Mouse (Mus musculus): ENCODE measurements around the gene Tmem94. TPM values are rescaled to one million over a fixed set of nuclear protein-coding genes. Genes with fewer than 3 reads are reported as not detected.

Gene Tmem94
- total RNA-seq, 2 experiments from 2014 or later = 103 to 111 TPM

DNA sequence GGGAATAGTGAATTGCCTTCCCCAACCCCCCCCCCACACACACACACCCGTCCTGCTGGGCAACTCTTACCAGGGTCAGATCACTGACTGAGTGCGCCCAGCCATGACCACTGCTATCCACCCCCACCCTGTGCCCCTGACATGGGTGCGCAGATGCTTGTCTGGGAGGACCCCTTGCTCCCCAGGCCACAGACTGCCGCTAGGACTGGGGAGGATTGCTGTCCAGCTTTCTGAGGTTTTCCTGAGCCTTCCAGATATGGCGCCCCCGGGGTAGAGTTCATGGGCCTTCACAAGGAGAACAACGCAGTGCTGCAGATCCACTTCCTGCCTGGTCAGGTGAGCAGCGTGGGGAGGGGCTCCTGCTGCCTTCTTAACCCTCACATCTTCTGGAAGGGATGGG is 79.0 kb downstream of the Tmem94 start:
- intact Hi-C loops (cut with DNase I) = no loop called here
- DNase-seq = no peak

DNA sequence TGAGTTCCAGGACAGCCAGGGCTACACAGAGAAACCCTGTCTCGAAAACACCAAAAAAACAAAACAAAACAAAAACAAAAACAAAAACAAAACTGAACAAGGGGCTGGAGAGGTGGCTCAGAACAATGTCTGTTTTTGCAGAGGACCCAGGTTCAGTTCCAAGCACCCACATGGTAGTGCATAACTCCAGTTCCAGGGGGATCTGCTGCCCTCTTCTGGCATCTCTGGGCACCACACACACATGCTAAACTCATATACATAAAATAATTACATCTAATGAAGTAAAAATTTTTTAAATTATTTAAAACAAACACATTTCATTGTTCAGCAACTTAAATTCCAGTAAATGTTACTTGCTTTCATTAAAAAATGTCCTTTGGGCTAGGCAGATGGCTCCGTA is 80.6 kb downstream of the Tmem94 start:
- intact Hi-C loops (cut with DNase I) = no loop called here
- no peak for DNase-seq

Small RNA genes within 50 kb of the gene (microRNA-seq; reads per million reads assigned to microRNA genes)
- gene Mir5621 = 1.6 to 3.3 reads per million in 2 experiments

Other genes starting within 250 kb of the Tmem94 start
- gene Sumo2, start 229.2 kb upstream of the Tmem94 start, total RNA-seq (2021) = 100 to 1,000 TPM; 165 to 189 TPM
- gene Nup85, start 201.0 kb upstream of the Tmem94 start, total RNA-seq (2021) = 10 to 100 TPM; 20.9 to 22.3 TPM
- 10 to 100 TPM; 67.0 to 69.9 TPM for gene Mrps7, start 161.5 kb upstream of the Tmem94 start, total RNA-seq (2021)
- 10 to 100 TPM; 17.8 to 19.0 TPM for gene Gga3, start 161.4 kb upstream of the Tmem94 start, total RNA-seq (2021)
- gene Mif4gd, start 152.5 kb upstream of the Tmem94 start, total RNA-seq (2021) = 10 to 100 TPM; 41.0 to 46.6 TPM
- gene Slc25a19, start 137.1 kb upstream of the Tmem94 start, total RNA-seq (2021) = 10 to 100 TPM; 42.2 to 43.0 TPM
- 100 to 1,000 TPM; 113 to 120 TPM for gene Grb2, start 56.8 kb upstream of the Tmem94 start, total RNA-seq (2021)
- gene Caskin2, start 48.2 kb downstream of the Tmem94 start, total RNA-seq (2021) = 10 to 100 TPM; 54.0 to 54.9 TPM
- gene Tsen54, start 49.3 kb downstream of the Tmem94 start, total RNA-seq (2021) = 10 to 100 TPM in 1 of 2 experiments, 1 to 10 TPM in 1; 8.7 to 12.1 TPM
- gene Llgl2, start 58.6 kb downstream of the Tmem94 start, total RNA-seq (2021) = 10 to 100 TPM; 15.0 to 18.2 TPM
- gene Myo15b, start 93.0 kb downstream of the Tmem94 start, total RNA-seq (2021) = under 1 TPM; 0.07 to 0.14 TPM
- gene Smim5, start 134.5 kb downstream of the Tmem94 start, total RNA-seq (2021) = 10 to 100 TPM; 19.6 to 20.4 TPM
- under 1 TPM; 0.22 to 0.48 TPM for gene Smim6, start 146.6 kb downstream of the Tmem94 start, total RNA-seq (2021)
- 10 to 100 TPM; 20.6 to 23.8 TPM for gene Sap30bp, start 167.8 kb downstream of the Tmem94 start, total RNA-seq (2021)
- 1 to 10 TPM; 7.1 to 8.9 TPM for gene Recql5, start 168.0 kb downstream of the Tmem94 start, total RNA-seq (2021)
- gene Itgb4, start 209.3 kb downstream of the Tmem94 start, total RNA-seq (2021) = 1 to 10 TPM; 4.3 to 4.5 TPM
- 10 to 100 TPM; 18.6 to 19.3 TPM for gene Galk1, start 247.3 kb downstream of the Tmem94 start, total RNA-seq (2021)

All from heart, postnatal 14 days (tissue).